Mouse (Mus musculus) liver, embryonic 14.5 days (tissue): Measurements from ENCODE around the gene Lmcd1.

Experiments used
- CTCF ChIP-seq: IDR thresholded peaks from 2 replicates; pipeline ENCODE4 v1.5.1; 2016; ENCODE audit warnings: antibody characterized with exemption, low read depth, control low read depth
- EP300 ChIP-seq: IDR thresholded peaks from 2 replicates; pipeline ENCODE4 v1.6.1; 2016; ENCODE audit warnings: antibody characterized with exemption, low read depth

DNA sequence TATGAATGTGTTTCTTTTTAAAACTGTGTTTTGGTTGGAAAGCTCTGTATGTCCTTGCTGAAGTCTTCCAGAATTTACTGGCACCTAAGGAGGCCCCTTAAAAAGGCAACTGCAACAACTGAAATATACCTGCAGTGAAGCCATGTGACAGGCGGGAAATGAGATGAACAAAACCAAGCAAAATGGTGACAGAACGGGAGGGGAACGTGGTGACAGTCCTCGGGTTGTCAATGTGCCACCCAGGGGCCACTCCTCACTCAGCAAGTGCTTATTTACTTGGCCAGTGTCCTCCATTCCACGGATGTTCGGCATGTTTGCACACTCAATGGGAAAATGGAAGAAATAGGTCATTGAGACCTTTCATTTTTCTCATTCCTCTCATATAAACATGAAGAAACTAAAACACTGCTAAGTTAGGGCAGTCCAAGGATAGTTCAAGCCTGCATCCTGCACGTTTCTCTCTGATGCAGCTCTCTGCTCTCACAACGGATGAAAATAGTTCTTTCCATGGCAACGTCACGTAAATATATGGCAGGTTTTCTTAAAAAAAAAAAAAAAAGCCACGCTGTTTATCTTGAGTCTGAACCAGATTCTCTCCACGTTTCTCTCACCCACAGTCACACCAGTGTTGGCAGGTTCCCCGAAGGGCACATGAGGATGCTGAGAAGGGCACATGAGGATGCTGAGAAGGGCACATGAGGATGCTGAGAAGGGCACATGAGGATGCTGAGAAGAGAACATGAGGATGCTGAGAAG is 49.5 kb upstream of the Lmcd1 start:
- TF ChIP-seq CTCF, result no peak
- TF ChIP-seq EP300, result no peak
